Mouse (Mus musculus) forebrain, embryonic 13.5 days (tissue): ENCODE results near the gene Epb41l5. TPM values are rescaled to one million over a fixed set of nuclear protein-coding genes. Genes with fewer than 3 reads are reported as not detected.

Source experiments
- ATAC-seq: fragments of 200-750 bp; cut with Nextera tagmentation; 2 replicates; pipeline ENCODE4 v1.8.0; 2017
- H3K27ac ChIP-seq: fragments of 300-500 bp; sonication (generic); 2 replicates; pipeline ENCODE4 v1.5.1; 2015; ENCODE audit warnings: inconsistent platforms, mild to moderate bottlenecking, moderate library complexity
- H3K27me3 ChIP-seq: fragments of 300-500 bp; sonication (generic); 2 replicates; pipeline ENCODE4 v1.6.1; 2015; ENCODE audit warnings: mild to moderate bottlenecking, inconsistent platforms
- H3K36me3 ChIP-seq: fragments of 300-500 bp; sonication (generic); 2 replicates; pipeline ENCODE4 v1.6.1; 2015; ENCODE audit warnings: mild to moderate bottlenecking, inconsistent platforms; ENCODE audit not compliant: poor library complexity, severe bottlenecking
- H3K4me1 ChIP-seq: fragments of 300-500 bp; sonication (generic); 2 replicates; pipeline ENCODE4 v1.6.1; 2015; ENCODE audit warnings: inconsistent platforms
- H3K4me2 ChIP-seq: fragments of 300-500 bp; sonication (generic); 2 replicates; pipeline ENCODE4 v1.6.1; 2015; ENCODE audit warnings: inconsistent platforms, mild to moderate bottlenecking, moderate library complexity
- H3K4me3 ChIP-seq: fragments of 300-500 bp; sonication (generic); 2 replicates; pipeline ENCODE4 v1.5.1; 2015; ENCODE audit warnings: mild to moderate bottlenecking, inconsistent platforms
- H3K9ac ChIP-seq: fragments of 300-500 bp; sonication (generic); 2 replicates; pipeline ENCODE4 v1.6.1; 2015; ENCODE audit warnings: mild to moderate bottlenecking, inconsistent platforms
- H3K9me3 ChIP-seq: fragments of 300-500 bp; sonication (generic); replicated peaks from 2 replicates; pipeline ENCODE4 v1.6.1; 2016; ENCODE audit warnings: inconsistent platforms
- WGBS: fragments of 180-500 bp; shearing (Covaris S2); methylation state at CpG from one replicate; pipeline ENCODE4 v1.1.7; 2015; 5-methylcytosine and 5-hydroxymethylcytosine counted together
- polyA plus RNA-seq: library from polyadenylated mRNA; unstranded; fragments of >200 nt; fragmentation: Nextera tagmentation; extraction: Ambion mirVana; gene quantifications from 2 replicates; pipeline ENCODE4 v1.2.1, GENCODE M21; 2015

The Epb41l5 gene
- polyA plus RNA-seq, 1 experiment from 2014 or later: 26.2 TPM

DNA sequence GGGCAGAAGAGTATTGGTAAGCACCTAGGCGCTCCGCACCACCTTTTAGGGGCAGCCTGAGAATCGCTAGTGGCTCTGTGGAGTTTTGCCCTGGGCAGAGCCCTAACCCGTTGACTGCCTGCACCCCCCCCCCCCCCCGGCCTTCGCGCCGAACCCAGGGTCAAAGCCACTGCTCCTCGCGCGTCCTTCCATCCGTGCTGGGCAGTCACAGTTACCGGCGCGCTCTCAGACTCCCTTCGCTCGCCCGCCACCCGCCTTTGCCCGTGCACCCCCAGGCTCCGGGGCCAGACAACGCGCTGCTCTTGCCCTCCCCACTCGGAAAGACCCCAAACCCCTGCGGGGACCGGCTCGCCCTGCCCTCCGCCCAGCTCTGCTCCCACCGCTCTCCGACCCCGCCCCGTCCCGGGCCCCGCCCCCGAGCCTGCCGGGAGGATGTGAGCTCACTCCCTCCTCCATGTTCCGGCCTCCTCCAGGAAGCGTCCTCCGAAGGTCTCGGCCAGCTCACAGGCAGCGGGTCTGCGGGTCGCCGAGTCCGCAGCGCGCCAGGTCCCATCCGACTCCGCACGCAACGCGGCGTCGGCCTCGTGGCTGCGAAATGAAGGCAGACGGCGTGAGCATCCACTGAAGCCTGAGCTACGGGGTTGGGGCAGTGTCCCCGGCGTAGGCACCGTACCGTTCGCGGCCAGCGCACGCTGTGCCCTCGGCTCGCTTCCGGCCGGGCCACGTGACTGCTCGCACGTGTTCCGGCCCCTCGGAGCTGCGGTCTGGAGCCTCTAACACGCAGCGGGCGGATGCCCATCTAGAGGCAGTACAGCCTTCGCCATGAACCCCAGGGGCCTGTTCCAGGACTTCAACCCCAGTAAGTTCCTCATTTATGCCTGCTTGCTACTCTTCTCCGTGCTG lies 122.9 kb downstream of the Epb41l5 start, which contains the start of gene Tmem185b:
Gene Tmem185b, plus strand, starts transcription at position 472 of the 903 bp plus-strand sequence.
- 2% methylated on average over 75 of the region's 82 CpGs for WGBS
- Histone ChIP-seq H3K9ac (peak within 1 kb of the TSS; percentile 83), H3K4me1 (peaks cover 24% of the 10 kb centered on the region), H3K9me3 (0 out of 2 replicates have a peak, but pooled peaks cover 6% of the 10 kb centered on the region), H3K4me3 (peak within 1 kb of the TSS; percentile 71), H3K27ac (peak within 1 kb of the TSS; percentile 69), H3K27me3 (no peaks in the 10 kb centered on the region), H3K36me3 (peaks cover 36% of the 10 kb centered on the region), H3K4me2 (peak within 1 kb of the TSS; percentile 85)
- peak; percentile 98 for ATAC-seq

GRCm38 (mm10) chr1:119525004-119525444 lies 123.8 kb downstream of the Epb41l5 start:
- Histone ChIP-seq H3K9ac (peak overlapping the region; percentile 83), H3K4me3 (peak overlapping the region; percentile 71), H3K27me3 (no peaks in the 10 kb centered on the region), H3K9me3 (0 out of 2 replicates have a peak, but pooled peaks cover 6% of the 10 kb centered on the region), H3K4me2 (peak overlapping the region; percentile 85), H3K27ac (peak overlapping the region; percentile 31), H3K4me1 (peaks cover 24% of the 10 kb centered on the region), H3K36me3 (peaks cover 32% of the 10 kb centered on the region)
- no peak for ATAC-seq
- 2% methylated on average over 5 of the region's 5 CpGs for WGBS

GRCm38 (mm10) chr1:119523826-119524225 lies 125.0 kb downstream of the Epb41l5 start:
- H3K4me2 ChIP-seq: no peak overlapping the region
- no peak for ATAC-seq
- H3K36me3 ChIP-seq: peaks cover 20% of the 10 kb centered on the region
- no peak overlapping the region for H3K4me3 ChIP-seq
- H3K4me1 ChIP-seq: peaks cover 24% of the 10 kb centered on the region
- H3K27me3 ChIP-seq: no peaks in the 10 kb centered on the region
- 0 out of 2 replicates have a peak overlapping the region, but pooled peaks have one; percentile 10 for H3K27ac ChIP-seq
- H3K9ac ChIP-seq: no peak overlapping the region
- WGBS: 93% methylated on average over 7 of the region's 7 CpGs
- 0 out of 2 replicates have a peak, but pooled peaks cover 2% of the 10 kb centered on the region for H3K9me3 ChIP-seq

GRCm38 (mm10) chr1:119523369-119523768 lies 125.4 kb downstream of the Epb41l5 start:
- peaks cover 16% of the 10 kb centered on the region for H3K36me3 ChIP-seq
- no peak overlapping the region for H3K27ac ChIP-seq
- no peak overlapping the region for H3K4me2 ChIP-seq
- no peak overlapping the region for H3K9ac ChIP-seq
- 82% methylated on average over 7 of the region's 7 CpGs for WGBS
- no peaks in the 10 kb centered on the region for H3K27me3 ChIP-seq
- no peak overlapping the region for H3K4me3 ChIP-seq
- no peaks in the 10 kb centered on the region for H3K9me3 ChIP-seq
- ATAC-seq: no peak
- H3K4me1 ChIP-seq: peaks cover 24% of the 10 kb centered on the region

DNA sequence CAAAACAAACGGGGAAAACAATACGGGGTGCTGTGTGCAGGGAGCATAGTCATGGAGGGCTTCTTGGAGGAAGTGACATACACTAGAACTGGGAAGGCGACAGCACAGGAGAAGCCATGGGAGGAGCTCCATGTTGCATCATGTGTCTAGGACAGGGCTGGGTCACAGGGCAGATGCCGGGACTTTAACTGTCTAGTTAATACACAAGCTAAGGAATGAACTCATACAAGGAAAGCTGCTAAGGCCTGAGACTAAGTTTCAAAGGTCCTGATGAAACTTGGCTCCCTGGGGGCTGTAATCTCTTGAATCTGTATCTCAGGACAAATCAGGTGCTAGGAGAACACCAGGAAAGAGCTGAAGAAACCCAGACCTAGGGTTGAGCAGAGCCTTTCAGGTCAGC lies 126.1 kb downstream of the Epb41l5 start:
- no peaks in the 10 kb centered on the region for H3K9me3 ChIP-seq
- no peak overlapping the region for H3K4me3 ChIP-seq
- H3K36me3 ChIP-seq: peaks cover 10% of the 10 kb centered on the region
- no peaks in the 10 kb centered on the region for H3K27me3 ChIP-seq
- WGBS: 91% methylated on average over 4 of the region's 4 CpGs
- H3K9ac ChIP-seq: no peak overlapping the region
- no peak overlapping the region for H3K4me2 ChIP-seq
- no peak for ATAC-seq
- H3K27ac ChIP-seq: no peak overlapping the region
- peaks cover 24% of the 10 kb centered on the region for H3K4me1 ChIP-seq

GRCm38 (mm10) chr1:119521681-119522080 lies 127.1 kb downstream of the Epb41l5 start:
- no peak overlapping the region for H3K4me3 ChIP-seq
- H3K4me1 ChIP-seq: peaks cover 16% of the 10 kb centered on the region
- H3K27ac ChIP-seq: no peak overlapping the region
- H3K9me3 ChIP-seq: no peaks in the 10 kb centered on the region
- H3K27me3 ChIP-seq: no peaks in the 10 kb centered on the region
- no peaks in the 10 kb centered on the region for H3K36me3 ChIP-seq
- no peak for ATAC-seq
- H3K4me2 ChIP-seq: no peak overlapping the region
- WGBS: 83% methylated on average over 7 of the region's 7 CpGs
- no peak overlapping the region for H3K9ac ChIP-seq

- H3K36me3 ChIP-seq: no peaks in the 10 kb centered on the region
- H3K4me3 ChIP-seq: no peak overlapping the region
- no peak overlapping the region for H3K4me2 ChIP-seq
- no peaks in the 10 kb centered on the region for H3K27me3 ChIP-seq
- WGBS: 45% methylated on average over 2 of the region's 2 CpGs
- no peak overlapping the region for H3K9ac ChIP-seq
- H3K9me3 ChIP-seq: no peaks in the 10 kb centered on the region
- ATAC-seq: no peak
- peaks cover 11% of the 10 kb centered on the region for H3K4me1 ChIP-seq
- no peak overlapping the region; the same call in 1 of the 2 replicates for H3K27ac ChIP-seq
Measured at GRCm38 (mm10) chr1:119521029-119521428, 127.8 kb downstream of the Epb41l5 start.

GRCm38 (mm10) chr1:119519286-119519685 lies 129.5 kb downstream of the Epb41l5 start:
- no peak overlapping the region for H3K27ac ChIP-seq
- ATAC-seq: no peak
- no peaks in the 10 kb centered on the region for H3K27me3 ChIP-seq
- H3K36me3 ChIP-seq: no peaks in the 10 kb centered on the region
- no peaks in the 10 kb centered on the region for H3K4me1 ChIP-seq
- 78% methylated on average over 6 of the region's 6 CpGs for WGBS
- no peak overlapping the region for H3K9ac ChIP-seq
- H3K4me3 ChIP-seq: no peak overlapping the region
- no peak overlapping the region for H3K4me2 ChIP-seq
- no peaks in the 10 kb centered on the region for H3K9me3 ChIP-seq

GRCm38 (mm10) chr1:119518786-119519185 lies 130.0 kb downstream of the Epb41l5 start:
- Histone ChIP-seq H3K4me2 (no peak overlapping the region), H3K9ac (no peak overlapping the region), H3K27ac (no peak overlapping the region), H3K36me3 (no peaks in the 10 kb centered on the region), H3K27me3 (no peaks in the 10 kb centered on the region), H3K9me3 (no peaks in the 10 kb centered on the region), H3K4me3 (no peak overlapping the region), H3K4me1 (no peaks in the 10 kb centered on the region)
- no peak for ATAC-seq

- H3K4me3 ChIP-seq: no peak overlapping the region
- no peaks in the 10 kb centered on the region for H3K27me3 ChIP-seq
- 88% methylated on average over 7 of the region's 7 CpGs for WGBS
- H3K27ac ChIP-seq: no peak overlapping the region
- ATAC-seq: no peak
- H3K9me3 ChIP-seq: no peaks in the 10 kb centered on the region
- no peak overlapping the region for H3K4me2 ChIP-seq
- H3K9ac ChIP-seq: no peak overlapping the region
- no peaks in the 10 kb centered on the region for H3K36me3 ChIP-seq
- H3K4me1 ChIP-seq: no peaks in the 10 kb centered on the region
Measured at GRCm38 (mm10) chr1:119518060-119518459, 130.7 kb downstream of the Epb41l5 start.

GRCm38 (mm10) chr1:119510857-119511256 lies 137.9 kb downstream of the Epb41l5 start:
- Histone ChIP-seq H3K27ac (no peak overlapping the region), H3K36me3 (no peaks in the 10 kb centered on the region), H3K4me2 (no peak overlapping the region), H3K9ac (no peak overlapping the region), H3K4me1 (peaks cover 9% of the 10 kb centered on the region), H3K27me3 (peaks cover 9% of the 10 kb centered on the region), H3K4me3 (no peak overlapping the region), H3K9me3 (no peaks in the 10 kb centered on the region)
- 72% methylated on average over 8 of the region's 8 CpGs for WGBS
- ATAC-seq: no peak

DNA sequence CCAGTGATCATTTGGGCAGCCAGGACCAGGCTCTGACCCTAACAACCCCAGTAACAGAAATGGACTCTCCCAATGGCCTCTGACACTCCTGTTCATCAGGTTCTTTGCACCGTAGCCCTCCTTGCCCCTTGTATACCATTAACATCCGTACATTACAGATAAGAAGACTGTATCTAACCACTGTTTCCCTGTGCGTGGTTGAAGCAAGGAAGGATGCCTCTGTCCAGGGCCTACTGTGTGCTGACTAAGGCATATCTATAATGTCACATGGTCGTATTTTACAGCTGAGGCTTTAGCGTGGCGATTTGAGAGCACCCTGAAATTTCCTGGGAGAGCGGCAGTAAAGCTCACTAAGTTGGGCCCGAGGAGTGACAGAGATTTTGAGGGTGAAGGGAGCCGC lies 138.4 kb downstream of the Epb41l5 start:
- Histone ChIP-seq H3K9ac (no peak overlapping the region), H3K27me3 (peaks cover 10% of the 10 kb centered on the region), H3K4me3 (no peak overlapping the region), H3K27ac (no peak overlapping the region), H3K9me3 (no peaks in the 10 kb centered on the region), H3K36me3 (no peaks in the 10 kb centered on the region), H3K4me2 (no peak overlapping the region), H3K4me1 (peaks cover 9% of the 10 kb centered on the region)
- no peak for ATAC-seq
- 77% methylated on average over 9 of the region's 9 CpGs for WGBS
